Mouse (Mus musculus) mouse embryonic stem cell (cell line): ENCODE results near the gene Zfp39.

ENCODE experiments used
- in situ Hi-C, 2 experiments: fragments of 300-500 bp; cut with MboI; formaldehyde crosslinking; loops; 1 replicate in 1 of 2; 3 replicates in 1 of 2; pipeline ENCODE4 v1.14.3; 2019 to 2020; ENCODE audit warnings: low sequenced_read_pairs in 2 of 2, low pct_unique_long_range_greater_than_20kb in 1 of 2, mixed read lengths in 1 of 2; ENCODE audit not compliant: unreplicated experiment in 1 of 2

Gene Zfp39

GRCm38 (mm10) chr11:58927790-58928651 lies 24.0 kb upstream of the Zfp39 start:
- in situ Hi-C loops, result no loop called here

- in situ Hi-C loops, result no loop called here
Measured at GRCm38 (mm10) chr11:58927053-58927452, 23.0 kb upstream of the Zfp39 start.

GRCm38 (mm10) chr11:58926651-58927050 lies 22.6 kb upstream of the Zfp39 start:
- in situ Hi-C loops, result no loop called here

- in situ Hi-C loops, result no loop called here
Measured at GRCm38 (mm10) chr11:58922420-58922819, 18.4 kb upstream of the Zfp39 start.

GRCm38 (mm10) chr11:58918759-58919158 lies 14.7 kb upstream of the Zfp39 start:
- in situ Hi-C loops, result no loop called here

- in situ Hi-C loops, result no loop called here
Measured at GRCm38 (mm10) chr11:58917745-58918366, 13.8 kb upstream of the Zfp39 start, which contains the start of gene Btnl10. Btnl10 (plus strand) TSS chr11:58917908.

GRCm38 (mm10) chr11:58916879-58917744 lies 13.1 kb upstream of the Zfp39 start:
- in situ Hi-C loops, result no loop called here

- in situ Hi-C loops, result no loop called here
Measured at GRCm38 (mm10) chr11:58914461-58915028, 10.5 kb upstream of the Zfp39 start.

- in situ Hi-C loops, result no loop called here
Measured at GRCm38 (mm10) chr11:58913776-58914175, 9.8 kb upstream of the Zfp39 start.

GRCm38 (mm10) chr11:58904838-58905237 lies 813 bp upstream of the Zfp39 start:
- in situ Hi-C loops, result no loop called here

- in situ Hi-C loops, result no loop called here
Measured at GRCm38 (mm10) chr11:58904410-58904718, 339 bp upstream of the Zfp39 start.

- in situ Hi-C loops, result no loop called here
Measured at GRCm38 (mm10) chr11:58901080-58901479, 2.9 kb downstream of the Zfp39 start.

- in situ Hi-C loops, result no loop called here
Measured at GRCm38 (mm10) chr11:58897485-58897884, 6.5 kb downstream of the Zfp39 start.

GRCm38 (mm10) chr11:58894456-58894855 lies 9.6 kb downstream of the Zfp39 start:
- in situ Hi-C loops, result no loop called here

GRCm38 (mm10) chr11:58890511-58890910 lies 13.5 kb downstream of the Zfp39 start:
- in situ Hi-C loops, result no loop called here

- in situ Hi-C loops, result no loop called here
Measured at GRCm38 (mm10) chr11:58883756-58884155, 20.3 kb downstream of the Zfp39 start.

- in situ Hi-C loops, result no loop called here
Measured at GRCm38 (mm10) chr11:58870961-58871360, 33.1 kb downstream of the Zfp39 start.

- in situ Hi-C loops, result no loop called here
Measured at GRCm38 (mm10) chr11:58867954-58868330, 36.1 kb downstream of the Zfp39 start.
